Mouse (Mus musculus): ENCODE results near the gene Meltf.

The Meltf gene

GRCm38 (mm10) chr16:31878573-31879257 lies at the start of gene Meltf:
Meltf (plus strand) TSS chr16:31878810.
- peak; percentile 70 for DNase-seq (ENCODE audit: low read depth)

- DNase-seq (ENCODE audit: low read depth) = no peak
Measured at GRCm38 (mm10) chr16:31830726-31831125, 47.9 kb upstream of the Meltf start.

- DNase-seq (ENCODE audit: low read depth) = no peak
Measured at GRCm38 (mm10) chr16:31832630-31833422, 45.8 kb upstream of the Meltf start.

GRCm38 (mm10) chr16:31834011-31834584 lies 44.5 kb upstream of the Meltf start:
- DNase-seq (ENCODE audit: low read depth) = peak; percentile 67

- DNase-seq (ENCODE audit: low read depth) = peak; percentile 61
Measured at GRCm38 (mm10) chr16:31834662-31835318, 43.8 kb upstream of the Meltf start.

- no peak for DNase-seq (ENCODE audit: low read depth)
Measured at GRCm38 (mm10) chr16:31837362-31837761, 41.2 kb upstream of the Meltf start.

- DNase-seq (ENCODE audit: low read depth) = no peak
Measured at GRCm38 (mm10) chr16:31844246-31844645, 34.4 kb upstream of the Meltf start.

GRCm38 (mm10) chr16:31846763-31847162 lies 31.8 kb upstream of the Meltf start:
- no peak for DNase-seq (ENCODE audit: low read depth)

- no peak for DNase-seq (ENCODE audit: low read depth)
Measured at GRCm38 (mm10) chr16:31863920-31864319, 14.7 kb upstream of the Meltf start.

GRCm38 (mm10) chr16:31865242-31865641 lies 13.4 kb upstream of the Meltf start:
- no peak for DNase-seq (ENCODE audit: low read depth)

GRCm38 (mm10) chr16:31866911-31867310 lies 11.7 kb upstream of the Meltf start:
- DNase-seq (ENCODE audit: low read depth) = no peak

GRCm38 (mm10) chr16:31867736-31868135 lies 10.9 kb upstream of the Meltf start:
- no peak for DNase-seq (ENCODE audit: low read depth)

GRCm38 (mm10) chr16:31873721-31874120 lies 4.9 kb upstream of the Meltf start:
- DNase-seq (ENCODE audit: low read depth) = no peak

GRCm38 (mm10) chr16:31875391-31875790 lies 3.2 kb upstream of the Meltf start:
- no peak for DNase-seq (ENCODE audit: low read depth)

GRCm38 (mm10) chr16:31876386-31876785 lies 2.2 kb upstream of the Meltf start:
- DNase-seq (ENCODE audit: low read depth) = no peak

GRCm38 (mm10) chr16:31878052-31878451 lies 558 bp upstream of the Meltf start:
- peak; percentile 24 for DNase-seq (ENCODE audit: low read depth)

- DNase-seq (ENCODE audit: low read depth) = peak; percentile 83
Measured at GRCm38 (mm10) chr16:31880146-31880840, 1.7 kb downstream of the Meltf start.

GRCm38 (mm10) chr16:31882381-31882908 lies 3.8 kb downstream of the Meltf start:
- DNase-seq (ENCODE audit: low read depth) = no peak

- peak; percentile 51 for DNase-seq (ENCODE audit: low read depth)
Measured at GRCm38 (mm10) chr16:31883302-31883701, 4.7 kb downstream of the Meltf start.

GRCm38 (mm10) chr16:31883902-31884301 lies 5.3 kb downstream of the Meltf start:
- no peak for DNase-seq (ENCODE audit: low read depth)

GRCm38 (mm10) chr16:31890907-31891306 lies 12.3 kb downstream of the Meltf start:
- DNase-seq (ENCODE audit: low read depth) = no peak

All from NIH3T3 (cell line).